Mouse (Mus musculus) ZHBTc4 (cell line): Measurements from ENCODE around the gene Tnfaip8l3.

ENCODE experiments used
- DNase-seq: peaks from one replicate; pipeline ENCODE4 v3.0.0-alpha.2; 2011; ENCODE audit warnings: low read depth, low spot score

Gene Tnfaip8l3

DNA sequence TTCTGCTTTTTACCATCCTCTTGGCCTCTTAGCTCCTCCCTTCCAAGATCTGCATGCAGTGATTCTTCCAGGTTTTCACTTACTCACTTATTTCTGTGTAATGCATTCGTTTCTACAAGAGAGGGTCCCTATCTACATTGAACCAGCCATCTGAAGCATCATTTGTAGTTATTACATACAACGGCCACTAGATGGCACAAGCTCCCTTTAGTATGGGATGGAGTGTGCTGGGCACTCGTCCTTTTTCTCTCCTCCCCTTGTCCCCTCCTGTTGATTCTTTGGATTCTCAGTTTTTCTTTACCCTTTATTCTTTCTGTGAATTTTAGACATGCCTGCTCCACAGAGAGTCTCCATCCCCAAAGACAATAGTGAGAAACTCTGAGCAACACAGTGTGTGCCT lies 77.3 kb downstream of the Tnfaip8l3 start:
- peak; percentile 81 for DNase-seq

GRCm38 (mm10) chr9:53986972-53987371 lies 81.2 kb downstream of the Tnfaip8l3 start:
- peak; percentile 26 for DNase-seq

DNA sequence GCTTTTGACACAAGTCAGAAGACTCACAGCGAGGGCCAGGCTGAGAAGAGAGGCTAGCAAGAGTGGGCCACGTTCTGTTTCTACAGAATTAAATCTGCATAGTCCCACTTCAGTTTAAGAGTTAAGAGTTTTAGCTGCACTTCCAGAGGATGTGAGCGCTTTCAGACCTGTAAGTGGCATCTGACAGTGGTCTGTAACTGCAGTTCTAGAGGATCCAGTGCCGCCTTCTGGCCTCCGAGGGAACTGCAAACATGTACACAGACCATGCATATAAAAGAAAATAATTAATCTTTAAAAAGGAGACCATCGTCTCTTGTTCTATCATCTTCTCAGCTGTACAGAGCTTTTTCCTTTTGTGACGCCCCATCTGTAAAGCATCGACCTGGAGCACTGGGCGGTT lies 83.3 kb downstream of the Tnfaip8l3 start:
- peak; percentile 76 for DNase-seq

DNA sequence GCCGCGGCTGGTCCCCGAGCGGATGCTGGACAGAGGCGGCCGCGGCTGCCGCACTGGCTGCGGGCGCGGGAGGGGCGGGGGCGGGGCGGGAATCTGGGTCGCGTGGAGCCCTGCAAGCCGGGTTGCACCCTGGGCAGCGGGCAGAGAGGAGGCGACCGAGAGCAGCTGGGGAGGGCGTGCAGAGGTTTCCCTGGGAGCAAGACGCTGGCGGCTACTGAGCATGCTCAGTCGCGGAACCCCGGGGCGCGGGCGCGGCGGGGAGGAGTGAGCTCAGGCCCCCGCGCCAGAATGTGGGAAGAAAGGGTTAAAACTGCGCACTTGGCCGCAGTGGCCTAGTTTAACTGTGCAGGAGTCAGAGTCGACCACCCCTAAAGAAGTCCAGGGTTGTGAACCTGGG lies 93.1 kb downstream of the Tnfaip8l3 start, which contains the start of gene Elmod1:
TSS of gene Elmod1 (minus strand) at position 180 of the 397 bp plus-strand sequence.
- peak; percentile 87 for DNase-seq

GRCm38 (mm10) chr9:53974328-53975121 lies 93.7 kb downstream of the Tnfaip8l3 start:
- DNase-seq: peak; percentile 72

- DNase-seq: no peak
Observed at GRCm38 (mm10) chr9:53973929-53974327, 94.3 kb downstream of the Tnfaip8l3 start.
